Comparison of ENCODE assay signal across 8 mouse cellular contexts in genomic region chr4:62591326-62591725, GRCm38 (mm10). TPM values are rescaled to one million over a fixed set of nuclear protein-coding genes. Genes with fewer than 3 reads are reported as not detected.
DNase-seq lines count a peak whose midpoint lies in the region; ATAC-seq and TF ChIP-seq lines count a peak whose summit lies in the region.

No protein-coding gene starts in this region.

- no peak overlapping the region for H3K9ac ChIP-seq in midbrain, postnatal 0 days (replicated peaks; ENCODE audit: low read length, poor library complexity, severe bottlenecking)
- 0 out of 2 replicates have a peak overlapping the region, but pooled peaks have one; percentile 5 for H3K9ac ChIP-seq in kidney, embryonic 16.5 days (replicated peaks; ENCODE audit: low read length)
- no peak overlapping the region for H3K9ac ChIP-seq in neural tube, embryonic 13.5 days

- H3K4me1 ChIP-seq in midbrain, embryonic 10.5 days, result peaks cover 26% of the 10 kb centered on the region
- no peaks in the 10 kb centered on the region for H3K4me1 ChIP-seq in midbrain, postnatal 0 days (ENCODE audit: insufficient read depth, low read length)
- peaks cover 12% of the 10 kb centered on the region for H3K4me1 ChIP-seq in heart, embryonic 10.5 days
- H3K4me1 ChIP-seq in kidney, embryonic 16.5 days (ENCODE audit: insufficient read depth, low read length), result peaks cover 8% of the 10 kb centered on the region
- peaks cover 26% of the 10 kb centered on the region for H3K4me1 ChIP-seq in neural tube, embryonic 13.5 days (replicated peaks)

- WGBS in midbrain, embryonic 10.5 days, result 11% methylated on average over 11 of the region's 11 CpGs
- 16% methylated on average over 11 of the region's 11 CpGs for WGBS in midbrain, postnatal 0 days
- 1% methylated on average over 11 of the region's 11 CpGs for WGBS in heart, embryonic 10.5 days
- 11% methylated on average over 11 of the region's 11 CpGs for WGBS in kidney, embryonic 16.5 days
- 10% methylated on average over 11 of the region's 11 CpGs for WGBS in neural tube, embryonic 13.5 days

- no peaks in the 10 kb centered on the region for H3K9me3 ChIP-seq in midbrain, embryonic 10.5 days (replicated peaks)
- no peaks in the 10 kb centered on the region for H3K9me3 ChIP-seq in midbrain, postnatal 0 days (ENCODE audit: low read length)
- H3K9me3 ChIP-seq in heart, embryonic 10.5 days, result no peaks in the 10 kb centered on the region
- no peaks in the 10 kb centered on the region for H3K9me3 ChIP-seq in kidney, embryonic 16.5 days (ENCODE audit: low read length)
- H3K9me3 ChIP-seq in neural tube, embryonic 13.5 days, result no peaks in the 10 kb centered on the region

- intact Hi-C loops in left cerebral cortex, postnatal 14 days (cut with DNase I), result no loop called here

- H3K4me3 ChIP-seq in midbrain, embryonic 10.5 days, result no peak overlapping the region; the same call in 1 of the 2 replicates
- H3K4me3 ChIP-seq in midbrain, postnatal 0 days (ENCODE audit: low read depth, low read length), result no peak overlapping the region
- peak overlapping the region; percentile 27; the same call in 1 of the 2 replicates for H3K4me3 ChIP-seq in heart, embryonic 10.5 days
- H3K4me3 ChIP-seq in kidney, embryonic 16.5 days (ENCODE audit: low read length), result no peak overlapping the region
- H3K4me3 ChIP-seq in neural tube, embryonic 13.5 days, result no peak overlapping the region

- H3K4me2 ChIP-seq in midbrain, postnatal 0 days (ENCODE audit: low read depth, low read length, poor library complexity, severe bottlenecking), result no peak overlapping the region
- H3K4me2 ChIP-seq in kidney, embryonic 16.5 days (replicated peaks; ENCODE audit: low read depth, low read length), result peak overlapping the region; percentile 8; the same call in 1 of the 2 replicates
- no peak overlapping the region for H3K4me2 ChIP-seq in neural tube, embryonic 13.5 days

- no peak for TF ChIP-seq CTCF in midbrain, postnatal 0 days (IDR thresholded peaks at IDR 0.05)

- no peak for ATAC-seq in midbrain, postnatal 0 days (ENCODE audit: low FRiP score)
- no peak for ATAC-seq in kidney, embryonic 16.5 days (ENCODE audit: low FRiP score, low TSS enrichment)
- 0 out of 2 replicates have a peak, but pooled peaks have one; percentile 27 for ATAC-seq in neural tube, embryonic 13.5 days (ENCODE audit: low read depth)

- no peaks in the 10 kb centered on the region for H3K36me3 ChIP-seq in midbrain, embryonic 10.5 days
- H3K36me3 ChIP-seq in midbrain, postnatal 0 days (ENCODE audit: insufficient read depth, low read length), result no peaks in the 10 kb centered on the region
- H3K36me3 ChIP-seq in heart, embryonic 10.5 days, result no peaks in the 10 kb centered on the region
- H3K36me3 ChIP-seq in kidney, embryonic 16.5 days (ENCODE audit: insufficient read depth, low read length), result no peaks in the 10 kb centered on the region
- H3K36me3 ChIP-seq in neural tube, embryonic 13.5 days, result no peaks in the 10 kb centered on the region

- H3K27ac ChIP-seq in midbrain, embryonic 10.5 days (replicated peaks), result peak overlapping the region; percentile 57
- H3K27ac ChIP-seq in midbrain, postnatal 0 days (ENCODE audit: low read depth, low read length), result no peak overlapping the region
- H3K27ac ChIP-seq in heart, embryonic 10.5 days, result peak overlapping the region; percentile 70
- peak overlapping the region; percentile 37 for H3K27ac ChIP-seq in kidney, embryonic 16.5 days (ENCODE audit: low read length)
- H3K27ac ChIP-seq in neural tube, embryonic 13.5 days (replicated peaks), result peak overlapping the region; percentile 42

- DNase-seq in midbrain, embryonic 10.5 days (ENCODE audit: low spot score), result peak; percentile 33
- DNase-seq in midbrain, postnatal 0 days (ENCODE audit: low spot score), result no peak
- DNase-seq in heart, embryonic 10.5 days (ENCODE audit: low spot score), result peak; percentile 89
- DNase-seq in left cerebral cortex, postnatal 14 days (ENCODE audit: low spot score in 2 of 2), result no peak
- no peak for DNase-seq in layer of hippocampus, adult 9-10 months (ENCODE audit: low spot score)
- no peak for DNase-seq in cerebellum, adult 18-20 months

- H3K27me3 ChIP-seq in midbrain, embryonic 10.5 days (ENCODE audit: low read depth, poor library complexity, severe bottlenecking), result no peaks in the 10 kb centered on the region
- no peaks in the 10 kb centered on the region for H3K27me3 ChIP-seq in midbrain, postnatal 0 days (ENCODE audit: insufficient read depth, low read length)
- H3K27me3 ChIP-seq in heart, embryonic 10.5 days (ENCODE audit: insufficient read depth, poor library complexity, severe bottlenecking), result peaks cover 61% of the 10 kb centered on the region
- H3K27me3 ChIP-seq in kidney, embryonic 16.5 days (ENCODE audit: insufficient read depth, low read length), result no peaks in the 10 kb centered on the region
- no peaks in the 10 kb centered on the region for H3K27me3 ChIP-seq in neural tube, embryonic 13.5 days

RNA-seq across cellular contexts. Expression of gene Rgs3, which starts 31.7 kb away (rescaled TPM):
- polyA plus RNA-seq in midbrain, embryonic 10.5 days (2016; fragmentation: Nextera tagmentation; extraction: Ambion mirVana), result 29.4 and 41.1 TPM in 2 replicates
- total RNA-seq in midbrain, postnatal 0 days (2014; rRNA removed), result 89.4 and 109 TPM in 2 replicates
- 54.6 and 55.6 TPM in 2 replicates for polyA plus RNA-seq in midbrain, postnatal 0 days (2015; fragmentation: Nextera tagmentation; extraction: Ambion mirVana)
- 61.4 and 65.4 TPM in 2 replicates for polyA plus RNA-seq in heart, embryonic 10.5 days (2016; fragmentation: Nextera tagmentation; extraction: Ambion mirVana)
- 57.7 and 62.0 TPM in 2 replicates for polyA plus RNA-seq in kidney, embryonic 16.5 days (2015; fragmentation: Nextera tagmentation; extraction: Ambion mirVana)
- polyA plus RNA-seq in neural tube, embryonic 13.5 days (2015; fragmentation: Nextera tagmentation; extraction: Ambion mirVana), result 71.4 and 79.0 TPM in 2 replicates
- total RNA-seq in left cerebral cortex, postnatal 14 days (2021), result 10 to 100 TPM; 22.2 to 27.2 TPM

Comparison
In these comparisons a context has a peak if more than half of its experiments do, and no peak if none do; other contexts are left out.
1. DNase-seq: peak in midbrain, embryonic 10.5 days (single experiment) and heart, embryonic 10.5 days (single experiment); none in midbrain, postnatal 0 days (single experiment), left cerebral cortex, postnatal 14 days (0 of 2), layer of hippocampus, adult 9-10 months (single experiment) and cerebellum, adult 18-20 months (0 of 2).